Mouse (Mus musculus): ENCODE data around the gene Cd248. TPM values are rescaled to one million over a fixed set of nuclear protein-coding genes. Genes with fewer than 3 reads are reported as not detected.

The Cd248 gene
- polyA plus RNA-seq, 1 experiment: 5.8 TPM

GRCm38 (mm10) chr19:5039301-5040114 is 28.4 kb upstream of the Cd248 start:
- Histone ChIP-seq H3K4me1 (ENCODE audit: control insufficient read depth, insufficient read depth, low read length) (no peaks in the 10 kb centered on the region), H3K27ac (ENCODE audit: insufficient read depth, low read length) (peak overlapping the region; percentile 62), H3K4me3 (ENCODE audit: insufficient read depth, low read length) (peak overlapping the region; percentile 65)
- TF ChIP-seq CTCF (IDR thresholded peaks at IDR 0.05; ENCODE audit: extremely low read depth, insufficient read depth, low read length): no peak
- no peak for TF ChIP-seq POLR2A (IDR thresholded peaks at IDR 0.05; ENCODE audit: extremely low read depth, insufficient read depth, low read length)

GRCm38 (mm10) chr19:5040862-5041523 is 26.9 kb upstream of the Cd248 start, which contains the start of gene Brms1:
Gene Brms1 (plus strand): TSS chr19:5041354.
- Histone ChIP-seq H3K4me3 (ENCODE audit: insufficient read depth, low read length) (peak within 1 kb of the TSS; percentile 65), H3K27ac (ENCODE audit: insufficient read depth, low read length) (0 out of 2 replicates have a peak within 1 kb of the TSS, but pooled peaks have one; percentile 21), H3K4me1 (ENCODE audit: control insufficient read depth, insufficient read depth, low read length) (peaks cover 2% of the 10 kb centered on the region; the same call in 1 of the 2 replicates)
- no peak for TF ChIP-seq CTCF (IDR thresholded peaks at IDR 0.05; ENCODE audit: extremely low read depth, insufficient read depth, low read length)
- peak; percentile 67 for TF ChIP-seq POLR2A (IDR thresholded peaks at IDR 0.05; ENCODE audit: extremely low read depth, insufficient read depth, low read length)

- Histone ChIP-seq H3K4me1 (ENCODE audit: control insufficient read depth, insufficient read depth, low read length) (peaks cover 2% of the 10 kb centered on the region; the same call in 1 of the 2 replicates), H3K4me3 (ENCODE audit: insufficient read depth, low read length) (peak overlapping the region; percentile 65), H3K27ac (ENCODE audit: insufficient read depth, low read length) (no peak overlapping the region)
- TF ChIP-seq CTCF (IDR thresholded peaks at IDR 0.05; ENCODE audit: extremely low read depth, insufficient read depth, low read length) (no peak), POLR2A (IDR thresholded peaks at IDR 0.05; ENCODE audit: extremely low read depth, insufficient read depth, low read length) (no peak)
Measured at GRCm38 (mm10) chr19:5041588-5041987, 26.3 kb upstream of the Cd248 start.

GRCm38 (mm10) chr19:5045531-5045930 is 22.3 kb upstream of the Cd248 start:
- Histone ChIP-seq H3K27ac (ENCODE audit: insufficient read depth, low read length) (peak overlapping the region; percentile 13; the same call in 1 of the 2 replicates), H3K4me1 (ENCODE audit: control insufficient read depth, insufficient read depth, low read length) (peaks cover 13% of the 10 kb centered on the region), H3K4me3 (ENCODE audit: insufficient read depth, low read length) (no peak overlapping the region)
- TF ChIP-seq CTCF (IDR thresholded peaks at IDR 0.05; ENCODE audit: extremely low read depth, insufficient read depth, low read length) (no peak), POLR2A (IDR thresholded peaks at IDR 0.05; ENCODE audit: extremely low read depth, insufficient read depth, low read length) (no peak)

GRCm38 (mm10) chr19:5048138-5049056 is 19.5 kb upstream of the Cd248 start:
- TF ChIP-seq POLR2A (IDR thresholded peaks at IDR 0.05; ENCODE audit: extremely low read depth, insufficient read depth, low read length): peak; percentile 50
- TF ChIP-seq CTCF (IDR thresholded peaks at IDR 0.05; ENCODE audit: extremely low read depth, insufficient read depth, low read length): peak; percentile 33; the same call in 1 of the 2 replicates
- H3K4me1 ChIP-seq (ENCODE audit: control insufficient read depth, insufficient read depth, low read length): peaks cover 13% of the 10 kb centered on the region
- H3K4me3 ChIP-seq (ENCODE audit: insufficient read depth, low read length): peak overlapping the region; percentile 36
- peak overlapping the region; percentile 96 for H3K27ac ChIP-seq (ENCODE audit: insufficient read depth, low read length)

GRCm38 (mm10) chr19:5049325-5049724 is 18.6 kb upstream of the Cd248 start:
- no peak overlapping the region for H3K4me3 ChIP-seq (ENCODE audit: insufficient read depth, low read length)
- TF ChIP-seq CTCF (IDR thresholded peaks at IDR 0.05; ENCODE audit: extremely low read depth, insufficient read depth, low read length): no peak
- TF ChIP-seq POLR2A (IDR thresholded peaks at IDR 0.05; ENCODE audit: extremely low read depth, insufficient read depth, low read length): no peak

GRCm38 (mm10) chr19:5050047-5050905 is 17.6 kb upstream of the Cd248 start, which contains the start of gene Rin1:
Gene Rin1 (plus strand): TSS chr19:5050481.
- Histone ChIP-seq H3K4me1 (ENCODE audit: control insufficient read depth, insufficient read depth, low read length) (peaks cover 13% of the 10 kb centered on the region), H3K27ac (ENCODE audit: insufficient read depth, low read length) (peak within 1 kb of the TSS; percentile 94), H3K4me3 (ENCODE audit: insufficient read depth, low read length) (peak within 1 kb of the TSS; percentile 58)
- peak; percentile 54; the same call in 1 of the 2 replicates for TF ChIP-seq POLR2A (IDR thresholded peaks at IDR 0.05; ENCODE audit: extremely low read depth, insufficient read depth, low read length)
- TF ChIP-seq CTCF (IDR thresholded peaks at IDR 0.05; ENCODE audit: extremely low read depth, insufficient read depth, low read length): peak; percentile 40

More at GRCm38 (mm10) chr19:5049325-5049724, 18.6 kb upstream of the Cd248 start:
- H3K27ac ChIP-seq (ENCODE audit: insufficient read depth, low read length): peak overlapping the region; percentile 94
- H3K4me1 ChIP-seq (ENCODE audit: control insufficient read depth, insufficient read depth, low read length): peaks cover 13% of the 10 kb centered on the region

- Histone ChIP-seq H3K4me1 (ENCODE audit: control insufficient read depth, insufficient read depth, low read length) (peaks cover 11% of the 10 kb centered on the region), H3K27ac (ENCODE audit: insufficient read depth, low read length) (peak overlapping the region; percentile 84), H3K4me3 (ENCODE audit: insufficient read depth, low read length) (peak overlapping the region; percentile 58)
- TF ChIP-seq POLR2A (IDR thresholded peaks at IDR 0.05; ENCODE audit: extremely low read depth, insufficient read depth, low read length): no peak
Measured at GRCm38 (mm10) chr19:5051031-5051430, 16.8 kb upstream of the Cd248 start.
